Mouse (Mus musculus) intestine, postnatal 0 days (tissue): ENCODE measurements at regions not wholly inside any gene's neighbourhood (a gene's known extent, or its start where the extent isn't known, plus 50 kb on each side); places are given as distances from the start of the nearest gene placed in this dataset.
A peak's percentile ranks its signal among the peaks of the same experiment; 100 is the strongest.

Source experiments
- ATAC-seq: fragments of 200-750 bp; cut with Nextera tagmentation; 2 replicates; pipeline ENCODE4 v1.8.0; 2017; ENCODE audit warnings: mild to moderate bottlenecking, moderate TSS enrichment, moderate library complexity
- H3K27ac ChIP-seq: fragments of 300-500 bp; sonication (generic); 2 replicates; pipeline ENCODE4 v1.5.1; 2014; ENCODE audit warnings: mild to moderate bottlenecking, low read depth, low read length, moderate library complexity
- H3K27me3 ChIP-seq: fragments of 300-500 bp; sonication (generic); replicated peaks from 2 replicates; pipeline ENCODE4 v1.6.1; 2014; ENCODE audit warnings: low read length, mixed read lengths; ENCODE audit not compliant: control insufficient read depth, insufficient read depth
- H3K36me3 ChIP-seq: fragments of 300-500 bp; sonication (generic); 2 replicates; pipeline ENCODE4 v1.6.1; 2014; ENCODE audit warnings: mild to moderate bottlenecking, moderate library complexity; ENCODE audit not compliant: control insufficient read depth, insufficient read depth
- H3K4me1 ChIP-seq: fragments of 300-500 bp; sonication (generic); replicated peaks from 2 replicates; pipeline ENCODE4 v1.6.1; 2014; ENCODE audit warnings: antibody characterized with exemption, low read length, mixed read lengths; ENCODE audit not compliant: control insufficient read depth, insufficient read depth
- H3K4me2 ChIP-seq: fragments of 300-500 bp; sonication (generic); replicated peaks from 2 replicates; pipeline ENCODE4 v1.6.1; 2014; ENCODE audit warnings: low read depth, mild to moderate bottlenecking, moderate library complexity
- H3K4me3 ChIP-seq: fragments of 300-500 bp; sonication (generic); 2 replicates; pipeline ENCODE4 v1.5.1; 2014; ENCODE audit warnings: low read depth, low read length
- H3K9ac ChIP-seq: fragments of 300-500 bp; sonication (generic); 2 replicates; pipeline ENCODE4 v1.6.1; 2014; ENCODE audit warnings: mild to moderate bottlenecking, low read depth, low read length
- H3K9me3 ChIP-seq: fragments of 300-500 bp; sonication (generic); 2 replicates; pipeline ENCODE4 v1.6.1; 2016; ENCODE audit warnings: mixed run types; ENCODE audit not compliant: control insufficient read depth
- CTCF ChIP-seq: sonication (generic); IDR thresholded peaks from 2 replicates; pipeline ENCODE4 v1.5.1; 2016; ENCODE audit warnings: low read depth, mild to moderate bottlenecking, control low read depth, antibody characterized with exemption, moderate library complexity
- WGBS: fragments of 180-500 bp; shearing (Covaris S2); extraction: QIAGEN DNeasy Blood & Tissue Kit; methylation state at CpG from one replicate; pipeline ENCODE4 v1.1.7; 2014; 5-methylcytosine and 5-hydroxymethylcytosine counted together

DNA sequence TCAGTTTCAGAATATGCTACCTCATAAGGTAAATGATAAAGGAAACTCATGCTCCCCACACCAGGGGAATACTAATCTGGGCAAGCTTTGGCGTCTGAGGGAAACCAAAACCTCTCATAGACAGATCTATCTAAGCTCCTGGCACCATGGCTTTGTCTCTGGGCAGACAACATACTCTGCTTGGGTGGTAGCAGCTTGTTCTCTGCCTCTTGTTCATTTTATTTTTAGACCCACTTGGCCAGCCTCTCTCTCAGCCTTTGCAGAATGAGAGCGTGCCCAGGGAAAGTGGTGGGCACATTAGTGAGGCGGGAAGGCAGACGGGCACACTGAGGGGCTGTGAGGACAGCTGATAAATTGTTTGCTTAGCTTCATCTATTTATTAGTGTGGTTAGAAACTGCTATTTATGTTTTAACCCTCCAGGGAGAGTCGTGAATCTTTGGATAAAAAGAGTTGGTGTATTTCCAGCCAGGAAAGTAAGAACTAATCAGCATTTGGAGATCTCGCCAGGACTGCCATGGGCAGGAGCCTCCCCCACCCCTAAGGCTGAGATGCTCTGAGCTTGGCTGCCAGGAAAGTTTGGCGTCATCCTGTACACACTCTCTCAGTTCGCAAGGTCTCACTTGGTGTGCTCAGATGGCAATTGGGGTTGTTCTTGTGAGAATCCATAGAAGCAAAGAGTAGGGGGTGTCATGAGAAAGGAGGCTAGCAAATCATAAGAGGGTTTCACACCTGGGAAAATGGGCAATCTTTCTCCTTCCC lies 150.2 kb upstream of the Mamld1 start:
- H3K27me3 ChIP-seq, result no peaks in the 10 kb centered on the region
- no peak for TF ChIP-seq CTCF
- no peaks in the 10 kb centered on the region for H3K4me1 ChIP-seq
- no peaks in the 10 kb centered on the region for H3K9me3 ChIP-seq
- ATAC-seq, result no peak
- no peak overlapping the region for H3K9ac ChIP-seq
- H3K36me3 ChIP-seq, result no peaks in the 10 kb centered on the region
- no peak overlapping the region for H3K27ac ChIP-seq
- H3K4me3 ChIP-seq, result no peak overlapping the region
- WGBS, result 69% methylated on average over 8 of the region's 8 CpGs
- no peak overlapping the region for H3K4me2 ChIP-seq

DNA sequence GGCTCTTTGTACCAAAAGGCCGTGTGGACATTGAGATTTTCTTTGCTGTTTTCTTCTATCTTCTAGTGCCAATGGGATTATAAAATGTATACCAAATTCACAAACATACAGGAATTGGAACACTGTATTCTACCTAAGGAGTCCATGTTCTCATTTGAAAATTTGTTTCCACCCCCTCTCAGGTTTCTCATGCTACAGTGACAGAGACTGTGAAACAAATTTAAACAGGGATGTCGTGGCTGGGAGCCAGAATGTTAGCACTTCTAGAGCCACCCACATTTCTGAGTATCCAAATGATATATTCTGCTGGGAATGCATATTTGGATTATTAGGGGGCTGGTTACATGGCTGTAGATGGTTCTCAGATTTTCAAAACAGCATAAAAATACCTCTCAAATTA lies 124.4 kb upstream of the Mamld1 start:
- Histone ChIP-seq H3K9me3 (no peaks in the 10 kb centered on the region), H3K4me1 (no peaks in the 10 kb centered on the region), H3K4me2 (no peak overlapping the region), H3K27me3 (no peaks in the 10 kb centered on the region), H3K4me3 (no peak overlapping the region), H3K36me3 (no peaks in the 10 kb centered on the region), H3K27ac (no peak overlapping the region), H3K9ac (no peak overlapping the region)
- WGBS, result 45% methylated on average over 2 of the region's 2 CpGs
- no peak for ATAC-seq
- TF ChIP-seq CTCF, result no peak

DNA sequence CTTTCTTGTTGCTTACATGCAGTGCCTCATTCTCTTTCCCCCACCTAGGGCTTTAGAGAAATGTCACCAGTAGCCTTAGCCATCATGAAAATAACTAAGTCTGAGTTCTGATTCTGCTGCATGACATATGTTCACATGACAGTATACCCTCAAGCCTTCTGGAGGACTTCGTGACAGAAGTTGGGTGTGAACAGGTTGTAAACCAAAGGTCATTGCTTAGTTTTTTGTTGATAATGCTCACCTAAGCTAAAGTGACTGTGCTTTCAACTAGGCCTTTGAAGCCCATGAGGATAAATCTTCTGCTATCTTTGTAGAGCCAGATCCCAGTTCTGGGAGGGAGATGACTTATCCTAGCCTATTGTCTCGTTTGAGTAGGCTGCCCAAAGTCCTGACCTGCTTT lies 118.1 kb upstream of the Mamld1 start:
- H3K36me3 ChIP-seq, result no peaks in the 10 kb centered on the region
- H3K4me1 ChIP-seq, result no peaks in the 10 kb centered on the region
- 26% methylated on average over 2 of the region's 2 CpGs for WGBS
- no peak overlapping the region for H3K4me2 ChIP-seq
- ATAC-seq, result peak; percentile 76
- H3K27ac ChIP-seq, result no peak overlapping the region
- no peaks in the 10 kb centered on the region for H3K27me3 ChIP-seq
- TF ChIP-seq CTCF, result no peak
- no peaks in the 10 kb centered on the region for H3K9me3 ChIP-seq
- no peak overlapping the region for H3K9ac ChIP-seq
- H3K4me3 ChIP-seq, result no peak overlapping the region

DNA sequence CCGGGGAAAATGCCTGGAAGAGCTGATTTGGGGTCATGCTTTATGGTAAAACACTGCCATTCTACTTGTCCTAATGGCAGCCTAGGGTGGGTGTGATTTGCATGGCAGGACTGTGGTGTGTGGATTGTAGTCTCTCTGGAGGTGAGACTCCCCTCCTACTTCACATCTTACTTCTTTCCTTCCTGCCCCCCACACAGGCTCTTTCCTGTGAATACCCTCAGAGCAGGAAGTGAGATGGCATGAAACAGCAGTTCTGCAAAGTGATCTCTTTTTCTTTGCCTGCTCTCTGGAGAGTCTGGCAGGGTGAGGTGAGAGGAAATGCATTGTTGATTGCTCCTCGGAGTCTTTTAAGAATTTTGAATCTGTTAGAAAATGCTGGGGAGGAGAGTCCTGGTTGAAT lies 104.7 kb upstream of the Mamld1 start:
- H3K9me3 ChIP-seq, result no peaks in the 10 kb centered on the region
- WGBS, result 41% methylated on average over 2 of the region's 2 CpGs
- H3K4me2 ChIP-seq, result no peak overlapping the region
- no peak overlapping the region for H3K9ac ChIP-seq
- H3K4me3 ChIP-seq, result no peak overlapping the region
- TF ChIP-seq CTCF, result no peak
- H3K36me3 ChIP-seq, result no peaks in the 10 kb centered on the region
- H3K27ac ChIP-seq, result no peak overlapping the region
- no peaks in the 10 kb centered on the region for H3K4me1 ChIP-seq
- no peaks in the 10 kb centered on the region for H3K27me3 ChIP-seq
- no peak for ATAC-seq

DNA sequence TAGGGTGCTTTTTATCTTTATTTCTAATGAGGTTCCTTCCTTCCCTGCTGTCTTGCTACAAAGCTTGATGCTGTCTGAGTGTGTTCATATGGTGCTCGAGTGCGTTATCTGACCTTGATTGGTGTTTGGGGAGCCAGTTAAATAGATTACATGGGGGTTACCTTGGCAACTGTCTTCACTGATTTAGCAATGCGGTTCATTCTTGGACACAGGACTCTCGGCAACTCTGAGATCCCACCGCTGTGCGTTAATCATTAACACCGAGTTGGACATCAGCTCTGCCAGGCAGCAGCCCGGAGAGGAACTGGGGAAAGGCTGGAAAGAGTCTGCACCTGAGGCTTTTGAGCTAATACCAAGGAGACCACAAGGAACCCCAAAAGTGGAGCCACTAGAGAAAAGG lies 104.0 kb upstream of the Mamld1 start:
- peak; percentile 67 for ATAC-seq

DNA sequence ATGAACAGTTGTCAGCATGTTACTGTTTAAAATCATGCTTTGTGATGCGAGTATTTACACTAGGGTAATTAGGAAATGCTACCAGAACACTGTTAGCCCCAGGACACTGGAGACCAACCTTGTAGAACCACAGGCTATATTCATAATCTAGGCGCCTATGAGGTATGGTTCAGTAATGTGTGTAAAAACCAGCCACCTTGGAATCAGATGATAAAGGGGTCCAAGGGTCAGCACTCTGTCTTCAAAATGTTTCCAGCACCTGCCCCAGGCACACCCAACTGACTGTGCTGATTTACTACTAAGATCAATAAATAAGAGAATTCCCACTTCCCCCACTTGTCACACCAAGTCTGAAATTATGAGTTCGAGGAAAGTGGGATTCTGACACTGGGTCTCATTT lies 100.8 kb upstream of the Mamld1 start:
- Histone ChIP-seq H3K27me3 (no peaks in the 10 kb centered on the region), H3K27ac (no peak overlapping the region), H3K36me3 (no peaks in the 10 kb centered on the region), H3K9ac (no peak overlapping the region), H3K9me3 (no peaks in the 10 kb centered on the region), H3K4me2 (no peak overlapping the region), H3K4me3 (no peak overlapping the region), H3K4me1 (no peaks in the 10 kb centered on the region)
- 45% methylated on average over 3 of the region's 3 CpGs for WGBS
- peak; percentile 72 for ATAC-seq
- no peak for TF ChIP-seq CTCF

More for the DNA sequence above, 104.0 kb upstream of the Mamld1 start:
- Histone ChIP-seq H3K27me3 (no peaks in the 10 kb centered on the region), H3K9me3 (no peaks in the 10 kb centered on the region), H3K4me2 (no peak overlapping the region), H3K9ac (no peak overlapping the region), H3K27ac (no peak overlapping the region), H3K36me3 (no peaks in the 10 kb centered on the region), H3K4me3 (no peak overlapping the region), H3K4me1 (no peaks in the 10 kb centered on the region)
- no peak for TF ChIP-seq CTCF
- WGBS, result 42% methylated on average over 8 of the region's 8 CpGs
